Mouse (Mus musculus) embryonic facial prominence, embryonic 14.5 days (tissue): ENCODE measurements at regions not wholly inside any gene's neighbourhood (a gene's known extent, or its start where the extent isn't known, plus 50 kb on each side); places are given as distances from the start of the nearest gene placed in this dataset. TPM values are rescaled to one million over a fixed set of nuclear protein-coding genes. Genes with fewer than 3 reads are reported as not detected.

ENCODE experiments used
- ATAC-seq: fragments of 200-750 bp; cut with Nextera tagmentation; 2 replicates; pipeline ENCODE4 v1.8.0; 2017; ENCODE audit warnings: low read depth, moderate number of reproducible peaks, moderate TSS enrichment
- DNase-seq: peaks from one replicate; pipeline ENCODE4 v3.0.0-alpha.2; 2015; ENCODE audit warnings: low spot score
- H3K27ac ChIP-seq: fragments of 300-500 bp; sonication (generic); replicated peaks from 2 replicates; pipeline ENCODE4 v1.5.1; 2014; ENCODE audit warnings: low read depth, mild to moderate bottlenecking, low read length, moderate library complexity
- H3K27me3 ChIP-seq: fragments of 300-500 bp; sonication (generic); replicated peaks from 2 replicates; pipeline ENCODE4 v1.6.1; 2014; ENCODE audit warnings: low read length; ENCODE audit not compliant: control insufficient read depth, insufficient read depth
- H3K36me3 ChIP-seq: fragments of 300-500 bp; sonication (generic); 2 replicates; pipeline ENCODE4 v1.6.1; 2014; ENCODE audit warnings: low read length, mixed read lengths; ENCODE audit not compliant: control insufficient read depth, insufficient read depth
- H3K4me1 ChIP-seq: fragments of 300-500 bp; sonication (generic); 2 replicates; pipeline ENCODE4 v1.6.1; 2014; ENCODE audit warnings: antibody characterized with exemption, low read length; ENCODE audit not compliant: control insufficient read depth, insufficient read depth
- H3K4me2 ChIP-seq: fragments of 300-500 bp; sonication (generic); 2 replicates; pipeline ENCODE4 v1.6.1; 2014; ENCODE audit warnings: low read depth, mild to moderate bottlenecking, low read length, moderate library complexity, mixed read lengths
- H3K4me3 ChIP-seq: fragments of 300-500 bp; sonication (generic); 2 replicates; pipeline ENCODE4 v1.5.1; 2014; ENCODE audit warnings: low read depth, mild to moderate bottlenecking, low read length
- H3K9ac ChIP-seq: fragments of 300-500 bp; sonication (generic); 2 replicates; pipeline ENCODE4 v1.6.1; 2014; ENCODE audit warnings: low read depth, mild to moderate bottlenecking, low read length, moderate library complexity, mixed read lengths
- H3K9me3 ChIP-seq: fragments of 300-500 bp; sonication (generic); 2 replicates; pipeline ENCODE4 v1.6.1; 2016; ENCODE audit warnings: low read length; ENCODE audit not compliant: control insufficient read depth
- WGBS: fragments of 180-500 bp; shearing (Covaris S2); extraction: QIAGEN DNeasy Blood & Tissue Kit; methylation state at CpG from one replicate; pipeline ENCODE4 v1.1.7; 2014; 5-methylcytosine and 5-hydroxymethylcytosine counted together
- microRNA-seq: library from miRNA; unstranded; fragments of <30 nt; microRNA quantifications from one replicate; pipeline ENCODE4, GENCODE M21; 2016; ENCODE audit warnings: borderline number of aligned reads

GRCm38 (mm10) chr15:22344321-22344720 lies 204.5 kb upstream of the Cdh18 start:
- Histone ChIP-seq H3K4me1 (no peaks in the 10 kb centered on the region), H3K9ac (no peak overlapping the region), H3K27ac (no peak overlapping the region), H3K27me3 (no peaks in the 10 kb centered on the region), H3K4me2 (no peak overlapping the region), H3K9me3 (no peaks in the 10 kb centered on the region), H3K4me3 (no peak overlapping the region), H3K36me3 (no peaks in the 10 kb centered on the region)
- DNase-seq, result peak; percentile 5
- ATAC-seq, result no peak

GRCm38 (mm10) chr15:22351502-22351901 lies 197.3 kb upstream of the Cdh18 start:
- Histone ChIP-seq H3K9ac (no peak overlapping the region), H3K9me3 (no peaks in the 10 kb centered on the region), H3K4me1 (no peaks in the 10 kb centered on the region), H3K27ac (no peak overlapping the region), H3K27me3 (no peaks in the 10 kb centered on the region), H3K36me3 (no peaks in the 10 kb centered on the region), H3K4me3 (no peak overlapping the region), H3K4me2 (no peak overlapping the region)
- ATAC-seq, result no peak
- no peak for DNase-seq
- 83% methylated on average over 1 of the region's 1 CpGs for WGBS

Small RNA genes in the stretch of these regions (microRNA-seq; reads per million reads assigned to microRNA genes)
- gene Gm27525, result not detected
